Comparison of ENCODE assay signal across 8 mouse cellular contexts in the genomic region with DNA sequence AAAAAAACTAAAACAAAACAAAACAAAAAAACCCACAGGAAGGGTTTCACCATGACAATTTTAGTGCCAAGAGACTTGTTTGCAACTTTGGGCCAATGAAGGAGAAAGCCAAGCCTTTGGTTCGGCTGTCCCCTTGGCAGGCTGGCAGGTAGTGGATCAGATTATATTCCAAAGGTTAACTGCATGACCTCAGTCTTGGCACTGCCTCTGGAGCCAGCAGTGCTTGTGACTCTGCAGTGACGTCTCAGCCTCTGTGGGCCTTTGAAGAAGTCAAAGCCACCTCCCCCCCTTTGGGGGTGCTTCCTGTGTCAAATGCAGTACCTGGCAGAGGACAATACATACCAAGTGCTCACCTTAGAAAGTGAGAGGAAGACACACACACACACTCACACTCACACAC. TPM values are rescaled to one million over a fixed set of nuclear protein-coding genes. Genes with fewer than 3 reads are reported as not detected.
DNase-seq lines count a peak whose midpoint lies in the region; ATAC-seq and TF ChIP-seq lines count a peak whose summit lies in the region.

No protein-coding gene starts in this region.

- TF ChIP-seq POLR2A in myocyte (IDR thresholded peaks at IDR 0.05; ENCODE audit: insufficient read length, low read depth), result no peak

- no peak overlapping the region for H3K27ac ChIP-seq in embryonic facial prominence, embryonic 10.5 days (replicated peaks)

- peaks cover 40% of the 10 kb centered on the region for H3K4me1 ChIP-seq in embryonic facial prominence, embryonic 10.5 days

- H3K27me3 ChIP-seq in myocyte (ENCODE audit: control insufficient read depth, insufficient read depth, insufficient read length), result no peaks in the 10 kb centered on the region
- no peaks in the 10 kb centered on the region for H3K27me3 ChIP-seq in embryonic facial prominence, embryonic 10.5 days (replicated peaks; ENCODE audit: low read depth, poor library complexity, severe bottlenecking)

- no peaks in the 10 kb centered on the region for H3K36me3 ChIP-seq in myocyte (ENCODE audit: control insufficient read depth, insufficient read depth)
- no peaks in the 10 kb centered on the region for H3K36me3 ChIP-seq in embryonic facial prominence, embryonic 10.5 days (replicated peaks)

- H3K4me3 ChIP-seq in myocyte, result no peak overlapping the region
- H3K4me3 ChIP-seq in embryonic facial prominence, embryonic 10.5 days, result no peak overlapping the region

- peak; percentile 71 for DNase-seq in heart, adult 18-20 months
- no peak for DNase-seq in heart, adult 8-10 months (ENCODE audit: low spot score)
- DNase-seq in adrenal gland, adult 8-10 months, result peak; percentile 74
- DNase-seq in heart, postnatal 10 days, result peak; percentile 64 to 73
- DNase-seq in embryonic facial prominence, embryonic 10.5 days (ENCODE audit: low spot score), result no peak
- DNase-seq in left cerebral cortex, postnatal 25 days (ENCODE audit: low spot score in 2 of 2), result no peak

- no peaks in the 10 kb centered on the region for H3K79me2 ChIP-seq in myocyte (ENCODE audit: control insufficient read depth, insufficient read depth)

- ATAC-seq in granulocyte monocyte progenitor cell, adult 5-6 weeks (replicated peaks; ENCODE audit: poor library complexity, severe bottlenecking), result no peak

- no peak overlapping the region for H3ac ChIP-seq in myocyte (ENCODE audit: control insufficient read depth, insufficient read length)

- intact Hi-C loops in heart, postnatal 10 days (cut with DNase I), result no loop called here
- intact Hi-C loops in left cerebral cortex, postnatal 25 days (cut with DNase I), result no loop called here

- WGBS in embryonic facial prominence, embryonic 10.5 days, result 42% methylated on average over 2 of the region's 2 CpGs

- H3K9me3 ChIP-seq in embryonic facial prominence, embryonic 10.5 days, result no peaks in the 10 kb centered on the region

- H3K4me2 ChIP-seq in myocyte (ENCODE audit: low read depth), result peak overlapping the region; percentile 58

TF ChIP-seq in myocyte, 11 proteins besides CTCF, POLR2A, EP300 and RAD21:
- TF ChIP-seq CEBPB (IDR thresholded peaks at IDR 0.05; ENCODE audit: insufficient read depth, poor library complexity, severe bottlenecking) (no peak), REST (IDR thresholded peaks at IDR 0.05; ENCODE audit: insufficient read depth, insufficient read length) (no peak), SRF (IDR thresholded peaks at IDR 0.05; ENCODE audit: control insufficient read depth, insufficient read length, low read depth) (no peak), TCF12 (IDR thresholded peaks at IDR 0.05; ENCODE audit: insufficient read depth, poor library complexity, severe bottlenecking) (no peak), MAX (IDR thresholded peaks at IDR 0.05; ENCODE audit: low read depth) (no peak), USF1 (IDR thresholded peaks at IDR 0.05; ENCODE audit: low read depth) (no peak), E2F4 (IDR thresholded peaks at IDR 0.05; ENCODE audit: insufficient read depth) (no peak), TCF3 (IDR thresholded peaks at IDR 0.05; ENCODE audit: insufficient read length, low read depth) (no peak), POLR2AphosphoS2 (IDR thresholded peaks at IDR 0.05; ENCODE audit: insufficient read length, low read depth) (no peak), MYOG (IDR thresholded peaks at IDR 0.05; ENCODE audit: control insufficient read depth in 1 of 3, insufficient read depth in 1 of 3, insufficient read length in 2 of 3, low read depth in 2 of 3) (no peak)

RNA-seq across cellular contexts. Expression of a gene that starts 20.6 kb away (rescaled TPM):
- 10 to 100 TPM; 78.3 to 79.9 TPM for total RNA-seq in heart, adult 18-20 months (2021)
- total RNA-seq in heart, adult 8-10 months (2022), result 10 to 100 TPM; 71.9 to 88.8 (median 84.0) TPM
- 100 to 1,000 TPM in 2 of 4 experiments, 10 to 100 TPM in 2; 75.8 to 109 (median 89.6) TPM for total RNA-seq in adrenal gland, adult 8-10 months (2022)
- 10 to 100 TPM; 90.0 to 93.5 TPM for total RNA-seq in heart, postnatal 10 days (2021)
- polyA plus RNA-seq in myocyte (2012; fragmentation: generic; extraction: Trizol), result 14.4 TPM
- total RNA-seq in granulocyte monocyte progenitor cell, adult 5-6 weeks (2014; fragmentation: Nextera tagmentation), result 43.1 and 49.4 TPM in 2 replicates
- total RNA-seq in granulocyte monocyte progenitor cell, adult 5-6 weeks (2017), result 65.1 and 65.9 TPM in 2 replicates
- polyA plus RNA-seq in embryonic facial prominence, embryonic 10.5 days (2016; fragmentation: Nextera tagmentation; extraction: Ambion mirVana), result 12.7 and 13.1 TPM in 2 replicates
- 100 to 1,000 TPM; 133 to 146 TPM for total RNA-seq in left cerebral cortex, postnatal 25 days (2021)

Comparison
In these comparisons a context has a peak if more than half of its experiments do, and no peak if none do; other contexts are left out.
1. DNase-seq: peak in heart, adult 18-20 months (2 of 2), adrenal gland, adult 8-10 months (single experiment) and heart, postnatal 10 days (2 of 2); none in heart, adult 8-10 months (single experiment), embryonic facial prominence, embryonic 10.5 days (single experiment) and left cerebral cortex, postnatal 25 days (0 of 2).